Mouse (Mus musculus) erythroblast, embryonic 14.5 days (primary cell): ENCODE data around the gene Ceacam20.

Experiments used
- GATA1 ChIP-seq: IDR thresholded peaks from 2 replicates; pipeline ENCODE4 v1.6.1; 2012; ENCODE audit warnings: low read length, inconsistent platforms, mixed read lengths
- TAL1 ChIP-seq: IDR thresholded peaks from 3 replicates; pipeline ENCODE4 v1.6.1; 2012; ENCODE audit warnings: low read length, inconsistent platforms, mixed read lengths

- TF ChIP-seq GATA1 (no peak), TAL1 (no peak)
Measured at GRCm38 (mm10) chr7:19939555-19940235, 25.5 kb upstream of the Ceacam20 start.
